Mouse (Mus musculus): ENCODE measurements at regions not wholly inside any gene's neighbourhood (a gene's known extent, or its start where the extent isn't known, plus 50 kb on each side); places are given as distances from the start of the nearest gene placed in this dataset.

DNA sequence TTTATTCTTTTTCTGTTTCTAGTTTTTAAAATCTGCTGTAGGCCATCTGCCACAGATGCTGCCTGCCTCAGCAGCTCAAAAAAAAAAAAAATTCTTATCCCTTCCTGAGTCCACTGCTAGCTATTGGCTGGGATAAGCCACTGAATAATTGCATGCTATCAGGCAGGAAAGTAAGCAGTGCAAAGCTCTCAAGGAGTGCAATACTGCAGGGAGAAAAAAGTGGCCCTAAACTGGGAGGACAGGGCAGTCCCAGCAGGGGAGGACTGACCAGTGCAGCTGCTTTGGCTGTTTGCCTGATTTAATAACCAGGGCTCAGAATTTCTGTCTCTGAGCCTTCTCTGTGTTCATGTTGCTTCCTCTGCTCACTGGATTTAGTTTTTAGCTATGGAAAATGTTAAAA, 544.4 kb upstream of the Marcks start:
- no peaks in the 10 kb centered on the region for H3K9me3 ChIP-seq

DNA sequence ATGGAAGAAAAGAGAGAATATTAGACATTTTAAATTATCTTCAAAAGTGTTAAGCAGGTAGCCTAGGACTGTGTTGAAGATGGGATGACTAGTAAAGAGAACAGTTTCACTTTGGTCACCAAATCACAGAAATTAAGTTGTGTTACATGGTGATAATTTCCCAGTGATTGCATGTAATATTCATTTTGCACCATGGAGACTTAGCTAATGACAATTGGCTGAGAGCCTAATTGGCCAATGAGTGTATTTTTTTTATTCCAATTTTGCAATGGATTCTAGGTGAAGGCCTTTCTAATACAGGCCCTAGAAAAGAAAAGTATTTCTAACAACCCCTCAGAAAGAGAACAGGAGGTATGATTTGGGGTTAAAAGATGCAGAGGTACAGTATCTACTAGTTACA, 541.9 kb upstream of the Marcks start:
- H3K27ac ChIP-seq (replicated peaks): no peak overlapping the region
- H3K36me3 ChIP-seq: no peaks in the 10 kb centered on the region
- H3K9me3 ChIP-seq: no peaks in the 10 kb centered on the region
- H3K9ac ChIP-seq: no peak overlapping the region
- no peak for ATAC-seq (ENCODE audit: low FRiP score, low read depth)
- no peak overlapping the region for H3K4me2 ChIP-seq
- no peak overlapping the region for H3K4me3 ChIP-seq
- no peaks in the 10 kb centered on the region for H3K4me1 ChIP-seq (replicated peaks)
- H3K27me3 ChIP-seq: no peaks in the 10 kb centered on the region

More for the DNA sequence above, 544.4 kb upstream of the Marcks start:
- no peaks in the 10 kb centered on the region for H3K27me3 ChIP-seq
- 0 out of 2 replicates have a peak overlapping the region, but pooled peaks have one; percentile 15 for H3K27ac ChIP-seq (replicated peaks)
- H3K36me3 ChIP-seq: no peaks in the 10 kb centered on the region
- H3K4me3 ChIP-seq: no peak overlapping the region
- H3K9ac ChIP-seq: no peak overlapping the region
- ATAC-seq (ENCODE audit: low FRiP score, low read depth): no peak
- no peak overlapping the region for H3K4me2 ChIP-seq
- no peaks in the 10 kb centered on the region for H3K4me1 ChIP-seq (replicated peaks)

DNA sequence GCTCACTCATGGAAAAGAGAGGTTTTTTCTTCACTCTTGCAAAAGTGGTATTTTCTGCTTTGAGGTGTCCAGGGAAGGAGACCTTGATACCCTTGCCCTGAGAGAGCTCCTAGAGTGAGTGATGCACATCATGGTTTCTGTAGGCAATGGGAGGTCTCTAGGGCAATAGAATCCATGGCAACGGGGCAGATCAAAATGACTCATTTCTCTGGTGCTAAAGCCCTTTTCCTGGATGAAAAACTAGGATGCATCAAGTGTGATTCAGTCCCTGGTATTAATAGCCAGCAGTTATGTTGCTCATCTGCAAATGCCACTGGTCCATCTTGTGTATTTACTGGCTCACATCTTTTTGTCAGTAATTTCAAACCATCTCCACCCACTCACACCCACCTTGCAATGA, 539.1 kb upstream of the Marcks start:
- no peak for ATAC-seq (ENCODE audit: low FRiP score, low read depth)
- Histone ChIP-seq H3K27ac (replicated peaks) (no peak overlapping the region), H3K36me3 (no peaks in the 10 kb centered on the region), H3K9me3 (no peaks in the 10 kb centered on the region), H3K4me3 (no peak overlapping the region), H3K4me1 (replicated peaks) (no peaks in the 10 kb centered on the region), H3K27me3 (no peaks in the 10 kb centered on the region), H3K9ac (no peak overlapping the region), H3K4me2 (no peak overlapping the region)
- 81% methylated on average over 1 of the region's 1 CpGs for WGBS

DNA sequence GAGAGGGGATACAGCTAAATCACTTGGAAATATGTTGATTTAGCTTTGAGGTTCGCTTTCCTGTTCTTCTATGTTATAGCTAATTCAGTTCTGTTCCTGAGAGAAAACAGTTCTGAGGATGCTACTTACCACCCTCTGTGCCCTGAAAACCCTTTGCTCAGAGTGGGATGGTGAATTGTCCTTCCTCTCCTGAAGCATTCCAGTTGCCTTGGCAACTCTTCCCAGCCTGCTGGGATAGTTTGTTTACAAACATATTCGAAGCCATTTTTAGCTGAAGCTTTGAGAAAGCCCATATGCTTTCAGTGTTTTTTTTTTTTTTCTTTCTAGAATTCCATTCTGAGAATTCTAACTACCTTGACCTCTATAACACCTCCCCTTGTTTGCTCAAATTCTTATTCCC, 530.1 kb upstream of the Marcks start:
- no peak overlapping the region for H3K4me3 ChIP-seq
- H3K9ac ChIP-seq: no peak overlapping the region
- H3K4me2 ChIP-seq: no peak overlapping the region
- H3K27ac ChIP-seq (replicated peaks): no peak overlapping the region
- 39% methylated on average over 2 of the region's 2 CpGs for WGBS
- H3K36me3 ChIP-seq: no peaks in the 10 kb centered on the region
- no peaks in the 10 kb centered on the region for H3K27me3 ChIP-seq
- ATAC-seq (ENCODE audit: low FRiP score, low read depth): no peak
- H3K4me1 ChIP-seq (replicated peaks): 0 out of 2 replicates have a peak, but pooled peaks cover 6% of the 10 kb centered on the region
- no peaks in the 10 kb centered on the region for H3K9me3 ChIP-seq

DNA sequence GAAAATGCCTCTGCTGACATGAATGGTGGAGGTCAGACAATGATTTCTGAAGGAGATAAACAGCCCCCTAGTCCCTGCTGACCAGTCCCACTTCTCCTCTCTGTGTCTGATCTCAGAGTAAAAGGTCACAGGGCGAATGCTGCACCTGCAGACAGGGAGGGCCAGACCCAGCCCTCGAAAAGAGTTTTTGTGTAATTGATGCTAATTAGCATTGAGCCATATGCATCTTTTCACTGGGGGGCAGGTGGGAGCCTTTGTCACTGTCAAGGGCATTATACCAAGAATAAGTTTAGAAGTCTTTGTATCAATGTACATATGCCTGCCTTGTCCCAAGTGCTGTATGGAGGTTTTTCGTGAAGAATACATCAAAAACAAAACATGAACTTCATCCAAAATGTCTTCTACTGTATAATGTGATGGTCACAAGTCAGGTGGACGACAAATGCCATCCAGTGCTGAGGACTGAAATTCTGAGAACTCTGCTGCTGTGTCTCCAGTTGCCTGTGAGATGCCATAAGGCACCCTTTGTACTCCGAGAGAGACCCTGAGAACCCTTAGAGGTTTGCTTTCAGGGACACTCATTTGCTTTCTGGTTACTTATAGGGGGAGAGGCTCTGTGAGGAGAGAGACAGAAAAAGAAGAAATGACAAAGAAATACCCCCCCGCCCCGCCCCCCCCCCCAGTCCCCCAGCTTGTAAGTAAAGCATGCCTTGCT, 528.5 kb upstream of the Marcks start:
- H3K27ac ChIP-seq (replicated peaks): no peak overlapping the region
- H3K9ac ChIP-seq: no peak overlapping the region
- no peak overlapping the region for H3K4me2 ChIP-seq
- no peaks in the 10 kb centered on the region for H3K9me3 ChIP-seq
- H3K4me3 ChIP-seq: no peak overlapping the region
- peak; percentile 59; the same call in 1 of the 2 replicates for ATAC-seq (ENCODE audit: low FRiP score, low read depth)
- H3K4me1 ChIP-seq (replicated peaks): 0 out of 2 replicates have a peak, but pooled peaks cover 6% of the 10 kb centered on the region
- 18% methylated on average over 7 of the region's 7 CpGs for WGBS
- no peaks in the 10 kb centered on the region for H3K36me3 ChIP-seq
- no peaks in the 10 kb centered on the region for H3K27me3 ChIP-seq

DNA sequence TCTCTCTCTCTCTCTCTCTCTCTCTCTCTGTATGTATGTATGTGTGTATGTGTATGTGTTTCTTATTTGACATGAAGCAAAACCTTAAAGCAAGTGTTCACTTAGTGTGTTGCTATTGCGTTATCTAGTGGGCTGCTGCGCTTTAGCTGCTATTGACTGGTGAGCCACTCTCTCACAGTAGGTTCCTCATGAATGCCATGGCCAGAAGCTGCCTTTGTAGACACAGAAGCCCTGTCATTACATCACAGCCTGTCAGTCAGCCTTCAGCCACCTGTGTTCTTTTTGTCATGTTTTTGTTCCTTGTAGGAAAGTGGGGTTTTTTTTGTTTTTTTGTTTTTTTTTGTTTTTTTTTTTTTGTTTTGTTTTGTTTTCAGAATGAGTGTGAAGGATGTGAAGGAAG, 527.8 kb upstream of the Marcks start:
- ATAC-seq (ENCODE audit: low FRiP score, low read depth): no peak
- H3K9me3 ChIP-seq: no peaks in the 10 kb centered on the region
- H3K4me3 ChIP-seq: no peak overlapping the region
- 38% methylated on average over 2 of the region's 2 CpGs for WGBS
- no peak overlapping the region for H3K27ac ChIP-seq (replicated peaks)
- 0 out of 2 replicates have a peak, but pooled peaks cover 6% of the 10 kb centered on the region for H3K4me1 ChIP-seq (replicated peaks)
- no peaks in the 10 kb centered on the region for H3K36me3 ChIP-seq
- H3K4me2 ChIP-seq: no peak overlapping the region
- no peak overlapping the region for H3K9ac ChIP-seq
- H3K27me3 ChIP-seq: no peaks in the 10 kb centered on the region

DNA sequence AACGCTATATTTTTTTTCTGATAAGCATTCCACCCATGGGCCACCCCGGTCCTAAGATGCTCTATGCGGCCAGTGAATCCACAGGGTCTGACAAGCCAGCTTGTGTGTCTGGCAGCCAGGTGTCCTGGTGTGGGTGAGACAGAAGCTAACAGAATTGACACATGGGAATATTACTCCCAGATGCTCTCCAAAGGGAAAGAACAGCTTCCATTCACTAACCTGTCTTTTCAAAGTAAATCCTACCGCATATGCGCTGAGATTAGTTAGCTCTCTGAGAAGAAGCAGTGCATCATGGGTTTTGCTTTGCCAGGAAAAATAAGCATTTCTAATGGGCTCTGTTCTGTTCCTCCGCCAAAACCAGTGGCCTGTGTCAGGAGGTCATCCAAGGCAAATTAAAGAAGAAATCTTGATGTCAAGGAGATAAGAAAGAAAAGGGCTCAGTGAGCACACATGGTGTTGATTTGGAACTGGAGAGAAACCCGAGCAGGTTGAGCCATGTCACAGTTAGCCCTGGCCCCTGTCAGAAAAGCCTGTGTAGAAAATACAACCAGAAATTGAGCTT, 498.4 kb upstream of the Marcks start:
- no peak overlapping the region for H3K4me2 ChIP-seq
- no peak overlapping the region for H3K9ac ChIP-seq
- no peak overlapping the region for H3K27ac ChIP-seq (replicated peaks)
- no peaks in the 10 kb centered on the region for H3K9me3 ChIP-seq
- no peak for ATAC-seq (ENCODE audit: low FRiP score, low read depth)
- H3K36me3 ChIP-seq: no peaks in the 10 kb centered on the region
- WGBS: 54% methylated on average over 7 of the region's 7 CpGs
- H3K4me3 ChIP-seq: no peak overlapping the region
- H3K27me3 ChIP-seq: no peaks in the 10 kb centered on the region
- no peaks in the 10 kb centered on the region for H3K4me1 ChIP-seq (replicated peaks)

DNA sequence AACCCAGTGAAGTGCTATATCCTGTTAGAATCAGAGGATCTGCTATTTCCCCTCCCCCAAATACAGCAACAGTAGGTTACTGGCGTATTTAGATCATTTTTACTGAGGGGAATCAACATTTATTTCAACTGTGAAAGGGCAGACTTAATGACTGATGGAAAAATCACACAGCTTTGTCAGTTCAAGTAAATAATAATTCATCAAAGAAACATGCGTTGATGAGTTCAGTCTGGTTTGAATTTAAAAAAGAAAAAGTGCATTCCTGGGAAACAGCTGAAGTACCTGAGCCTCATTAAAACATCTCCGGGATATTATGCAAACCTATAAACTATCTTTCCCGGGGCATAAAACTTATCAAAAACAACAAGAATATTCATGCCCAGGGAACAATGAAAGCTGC, 497.7 kb upstream of the Marcks start:
- H3K4me1 ChIP-seq (replicated peaks): no peaks in the 10 kb centered on the region
- H3K27me3 ChIP-seq: no peaks in the 10 kb centered on the region
- no peaks in the 10 kb centered on the region for H3K9me3 ChIP-seq
- H3K4me2 ChIP-seq: no peak overlapping the region
- H3K9ac ChIP-seq: no peak overlapping the region
- 77% methylated on average over 4 of the region's 4 CpGs for WGBS
- H3K27ac ChIP-seq (replicated peaks): no peak overlapping the region
- no peak for ATAC-seq (ENCODE audit: low FRiP score, low read depth)
- no peak overlapping the region for H3K4me3 ChIP-seq
- no peaks in the 10 kb centered on the region for H3K36me3 ChIP-seq

DNA sequence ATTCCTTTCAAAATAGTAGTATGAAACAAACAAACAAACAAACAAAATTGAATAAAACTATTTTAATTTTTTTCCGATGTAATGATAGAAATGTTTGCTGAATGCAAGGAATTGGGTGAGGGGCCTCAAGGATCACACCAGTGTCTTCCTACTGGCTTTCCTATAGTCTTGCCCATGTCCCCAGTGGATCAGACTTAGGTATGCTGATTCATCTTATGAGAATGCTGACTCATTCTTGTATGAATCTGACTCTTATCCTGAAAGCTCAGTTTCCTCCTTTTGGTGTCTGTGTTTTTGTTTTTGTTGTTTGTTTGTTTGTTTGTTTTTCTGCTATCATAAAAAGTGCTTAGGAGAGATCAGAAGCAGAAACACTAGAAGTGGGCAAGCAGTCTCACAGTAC, 491.7 kb upstream of the Marcks start:
- Histone ChIP-seq H3K9me3 (no peaks in the 10 kb centered on the region), H3K4me3 (no peak overlapping the region), H3K27ac (replicated peaks) (no peak overlapping the region), H3K9ac (no peak overlapping the region), H3K36me3 (no peaks in the 10 kb centered on the region), H3K27me3 (no peaks in the 10 kb centered on the region), H3K4me2 (no peak overlapping the region), H3K4me1 (replicated peaks) (no peaks in the 10 kb centered on the region)
- ATAC-seq (ENCODE audit: low FRiP score, low read depth): no peak
- 100% methylated on average over 1 of the region's 1 CpGs for WGBS

DNA sequence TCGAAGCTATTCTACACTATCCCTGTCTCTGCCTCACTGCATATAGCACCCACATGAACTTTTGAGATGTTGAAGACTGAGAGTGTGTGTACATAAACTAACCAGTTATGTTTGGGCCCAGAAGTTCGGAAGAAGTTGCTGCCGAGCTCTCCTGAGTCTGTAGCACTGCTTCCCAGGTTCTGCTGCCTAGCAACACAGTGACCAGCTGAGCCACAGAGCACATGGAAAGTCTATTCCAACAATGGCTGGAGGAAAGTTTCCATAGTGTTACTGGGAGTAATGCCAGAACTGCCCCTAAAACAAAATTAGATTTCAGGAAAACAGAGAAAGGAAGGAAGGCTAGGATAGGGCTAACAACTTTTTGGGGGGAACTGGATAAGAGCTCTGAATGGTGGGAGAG, 489.2 kb upstream of the Marcks start:
- H3K27me3 ChIP-seq: no peaks in the 10 kb centered on the region
- H3K4me2 ChIP-seq: no peak overlapping the region
- H3K9me3 ChIP-seq: no peaks in the 10 kb centered on the region
- no peak overlapping the region for H3K9ac ChIP-seq
- WGBS: 52% methylated on average over 3 of the region's 3 CpGs
- H3K4me1 ChIP-seq (replicated peaks): no peaks in the 10 kb centered on the region
- H3K4me3 ChIP-seq: no peak overlapping the region
- no peak overlapping the region; the same call in 1 of the 2 replicates for H3K27ac ChIP-seq (replicated peaks)
- ATAC-seq (ENCODE audit: low FRiP score, low read depth): no peak
- no peaks in the 10 kb centered on the region for H3K36me3 ChIP-seq

DNA sequence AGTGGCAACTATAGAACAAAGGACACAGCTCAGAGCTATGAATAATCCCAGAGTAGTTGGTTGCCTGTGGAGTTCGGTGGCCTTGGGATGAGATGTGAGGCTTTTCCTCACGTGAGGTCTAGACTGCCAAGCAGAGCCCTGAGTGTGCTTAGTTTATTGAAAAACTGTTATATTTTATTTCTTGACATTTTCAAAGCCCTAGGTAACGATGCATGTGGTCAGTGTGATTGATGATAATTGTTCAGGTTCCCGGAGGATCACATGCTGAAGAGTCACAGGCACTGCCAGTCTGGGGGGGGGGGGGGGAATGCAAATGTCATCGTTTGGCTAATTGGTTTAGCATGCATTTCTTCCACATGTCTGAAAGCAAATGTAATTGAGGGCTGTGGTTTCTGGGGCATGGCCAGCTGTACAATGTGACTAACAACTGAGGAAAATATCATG, 488.1 kb upstream of the Marcks start:
- Histone ChIP-seq H3K4me2 (no peak overlapping the region), H3K4me1 (replicated peaks) (no peaks in the 10 kb centered on the region), H3K27me3 (no peaks in the 10 kb centered on the region), H3K36me3 (no peaks in the 10 kb centered on the region), H3K27ac (replicated peaks) (no peak overlapping the region), H3K9me3 (no peaks in the 10 kb centered on the region), H3K4me3 (no peak overlapping the region), H3K9ac (no peak overlapping the region)
- WGBS: 24% methylated on average over 5 of the region's 5 CpGs
- ATAC-seq (ENCODE audit: low FRiP score, low read depth): peak; percentile 79

DNA sequence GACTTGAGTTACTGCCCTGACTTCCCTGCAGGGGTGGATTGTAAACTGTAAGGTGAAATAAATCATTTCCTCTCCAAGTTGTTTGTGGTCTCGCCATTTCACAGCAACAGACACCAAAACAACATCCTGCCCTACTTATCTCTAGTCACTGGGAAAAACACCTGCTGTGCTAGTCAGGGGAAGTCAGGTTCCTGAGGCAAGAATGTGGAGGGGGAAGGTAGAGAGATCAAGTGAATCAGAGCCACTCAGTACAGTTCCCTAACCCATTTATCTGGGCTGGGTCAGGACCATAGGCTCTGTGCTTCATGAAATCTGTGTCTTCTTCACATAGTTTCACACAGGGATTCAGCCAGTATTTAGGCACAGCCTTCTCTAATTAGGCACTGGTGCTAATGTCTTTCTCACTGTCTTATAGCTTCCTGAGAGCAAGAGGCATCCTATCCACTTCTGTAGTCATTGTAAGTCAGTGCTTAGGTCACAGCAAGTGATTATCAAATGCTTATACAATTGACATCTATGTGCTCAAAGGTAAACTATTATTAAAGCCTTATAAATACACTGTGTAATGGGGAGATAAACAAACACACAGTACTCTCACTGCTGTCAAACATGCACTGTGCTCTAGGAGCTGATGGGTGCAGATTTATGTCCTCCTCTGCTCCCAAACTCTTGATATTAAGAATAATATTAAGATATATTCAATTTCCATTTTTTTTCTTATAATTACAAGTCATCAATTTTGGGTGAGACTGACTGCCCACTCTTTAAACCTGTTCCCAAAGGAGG, 487.4 kb upstream of the Marcks start:
- no peaks in the 10 kb centered on the region for H3K4me1 ChIP-seq (replicated peaks)
- WGBS: 59% methylated on average over 1 of the region's 1 CpGs
- ATAC-seq (ENCODE audit: low FRiP score, low read depth): peak; percentile 34; the same call in 1 of the 2 replicates
- no peak overlapping the region for H3K9ac ChIP-seq
- no peak overlapping the region for H3K4me3 ChIP-seq
- no peaks in the 10 kb centered on the region for H3K27me3 ChIP-seq
- no peaks in the 10 kb centered on the region for H3K36me3 ChIP-seq
- H3K4me2 ChIP-seq: no peak overlapping the region
- H3K27ac ChIP-seq (replicated peaks): no peak overlapping the region
- no peaks in the 10 kb centered on the region for H3K9me3 ChIP-seq
